Mouse (Mus musculus): ENCODE results near the gene Abhd17a. TPM values are rescaled to one million over a fixed set of nuclear protein-coding genes. Genes with fewer than 3 reads are reported as not detected.

Abhd17a gene
- polyA plus RNA-seq (2015; fragmentation: Nextera tagmentation; extraction: Ambion mirVana): 93.8 and 96.2 TPM in 2 replicates

DNA sequence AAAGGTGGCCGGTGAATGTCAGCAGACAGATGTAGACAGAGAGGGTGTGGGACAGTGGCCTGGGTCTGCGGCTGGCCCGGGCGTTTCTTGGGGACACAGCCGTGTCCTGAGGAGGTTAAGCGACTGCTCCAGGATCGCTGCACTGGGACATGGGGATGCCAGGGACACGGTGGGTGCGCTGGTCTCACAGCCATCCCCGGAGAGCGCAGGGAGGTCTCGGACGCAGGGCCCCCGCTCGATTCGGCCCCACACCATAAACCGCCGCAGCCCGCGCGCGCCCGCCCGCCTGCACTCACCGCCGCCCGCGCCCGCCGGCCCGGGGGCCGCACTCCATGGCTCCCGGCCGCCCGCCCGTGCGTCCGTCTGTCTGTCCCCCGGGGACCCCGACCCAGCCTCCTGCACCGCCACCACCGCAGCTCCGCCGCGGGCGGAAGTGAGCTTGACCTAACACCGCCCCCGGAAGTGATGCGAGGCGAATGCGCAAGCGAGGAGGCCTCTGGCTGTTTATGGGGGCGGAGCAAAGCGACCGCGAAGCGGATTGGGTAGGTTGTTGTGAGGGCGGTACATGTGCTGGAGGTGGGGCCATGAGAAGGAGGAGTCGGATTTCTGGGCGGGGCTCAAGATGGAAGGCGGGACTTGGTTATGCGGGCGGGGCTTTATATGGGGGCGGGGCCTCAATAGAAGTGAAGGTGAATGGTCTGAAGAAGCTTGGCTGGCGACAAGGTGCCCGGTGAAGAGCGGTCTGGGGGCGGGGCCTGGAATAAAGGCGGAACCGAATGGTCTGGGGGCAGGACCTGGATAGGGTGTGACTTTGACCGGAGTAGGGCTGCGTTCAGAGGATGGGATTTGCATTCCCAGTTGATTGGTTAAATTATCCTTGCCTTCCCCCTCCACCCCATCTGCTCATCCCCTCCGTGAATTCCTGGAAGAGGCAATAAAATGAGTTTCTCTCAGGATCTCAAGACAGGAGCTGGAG is at the start of gene Abhd17a:
Gene Abhd17a, minus strand, starts transcription at position 463 of the 976 bp plus-strand sequence.
- peaks cover 16% of the 10 kb centered on the region for H3K36me3 ChIP-seq

DNA sequence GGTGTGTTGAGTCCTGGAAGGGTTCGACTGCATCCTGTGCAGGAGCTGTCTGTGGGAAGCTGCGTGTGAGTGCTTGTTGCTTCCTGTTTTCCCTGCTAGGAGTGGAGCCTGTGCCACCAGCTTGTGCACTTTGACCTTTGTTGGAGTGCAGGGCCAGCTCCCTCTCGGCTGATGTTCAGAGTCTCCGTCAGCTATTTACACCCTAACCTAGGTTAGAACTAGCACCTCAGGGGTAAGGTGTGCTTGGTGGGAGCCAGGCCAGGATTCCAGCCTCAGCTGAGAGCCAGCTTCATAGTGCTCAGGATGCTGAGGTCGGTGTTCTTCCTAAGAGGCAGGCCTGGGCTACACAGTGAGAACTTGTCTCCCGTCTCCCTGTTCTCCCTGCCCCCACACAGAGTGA is 45.2 kb upstream of the Abhd17a start:
- no peak overlapping the region for H3K27ac ChIP-seq
- H3K9me3 ChIP-seq: no peaks in the 10 kb centered on the region
- WGBS: 91% methylated on average over 6 of the region's 6 CpGs
- ATAC-seq (ENCODE audit: low FRiP score): no peak
- H3K36me3 ChIP-seq: peaks cover 75% of the 10 kb centered on the region
- no peaks in the 10 kb centered on the region for H3K27me3 ChIP-seq
- no peak overlapping the region for H3K4me3 ChIP-seq
- peaks cover 3% of the 10 kb centered on the region; the same call in 1 of the 2 replicates for H3K4me1 ChIP-seq (replicated peaks)
- no peak overlapping the region for H3K9ac ChIP-seq
- no peak overlapping the region for H3K4me2 ChIP-seq

More for the DNA sequence above, at the start of gene Abhd17a:
- peak; percentile 96 for ATAC-seq (ENCODE audit: low FRiP score)
- Histone ChIP-seq H3K27me3 (no peaks in the 10 kb centered on the region), H3K9ac (peak within 1 kb of the TSS; percentile 97), H3K4me1 (replicated peaks) (peaks cover 33% of the 10 kb centered on the region), H3K4me3 (peak within 1 kb of the TSS; percentile 88), H3K27ac (peak within 1 kb of the TSS; percentile 79), H3K4me2 (peak within 1 kb of the TSS; percentile 90), H3K9me3 (no peaks in the 10 kb centered on the region)
- under 1% methylated on average over 73 of the region's 73 CpGs for WGBS

DNA sequence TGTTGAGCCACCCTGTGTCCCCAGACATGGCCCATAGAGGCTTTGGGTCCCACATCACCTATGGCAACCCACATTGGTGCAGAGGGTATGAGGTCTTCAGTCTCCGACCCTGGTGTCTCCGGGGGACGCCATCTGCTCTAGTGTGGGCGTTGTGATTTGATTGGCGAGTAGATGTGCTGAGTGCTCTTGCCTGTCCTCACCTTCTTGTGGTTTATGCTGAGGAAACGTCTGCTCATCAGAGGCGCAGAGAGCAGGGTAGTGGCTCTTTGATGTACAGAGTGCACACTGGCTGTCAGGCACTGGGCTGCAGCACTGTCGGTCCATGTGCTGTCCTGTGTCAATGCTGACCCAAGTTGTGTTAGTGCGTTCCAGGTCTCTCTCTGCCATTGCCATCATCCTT is 38.8 kb upstream of the Abhd17a start:
- peak overlapping the region; percentile 36; the same call in 1 of the 2 replicates for H3K9ac ChIP-seq
- no peaks in the 10 kb centered on the region for H3K9me3 ChIP-seq
- no peaks in the 10 kb centered on the region for H3K27me3 ChIP-seq
- 79% methylated on average over 9 of the region's 9 CpGs for WGBS
- ATAC-seq (ENCODE audit: low FRiP score): no peak
- H3K36me3 ChIP-seq: peaks cover 11% of the 10 kb centered on the region
- peaks cover 58% of the 10 kb centered on the region for H3K4me1 ChIP-seq (replicated peaks)
- H3K27ac ChIP-seq: peak overlapping the region; percentile 35; the same call in 1 of the 2 replicates
- no peak overlapping the region for H3K4me2 ChIP-seq
- no peak overlapping the region for H3K4me3 ChIP-seq

DNA sequence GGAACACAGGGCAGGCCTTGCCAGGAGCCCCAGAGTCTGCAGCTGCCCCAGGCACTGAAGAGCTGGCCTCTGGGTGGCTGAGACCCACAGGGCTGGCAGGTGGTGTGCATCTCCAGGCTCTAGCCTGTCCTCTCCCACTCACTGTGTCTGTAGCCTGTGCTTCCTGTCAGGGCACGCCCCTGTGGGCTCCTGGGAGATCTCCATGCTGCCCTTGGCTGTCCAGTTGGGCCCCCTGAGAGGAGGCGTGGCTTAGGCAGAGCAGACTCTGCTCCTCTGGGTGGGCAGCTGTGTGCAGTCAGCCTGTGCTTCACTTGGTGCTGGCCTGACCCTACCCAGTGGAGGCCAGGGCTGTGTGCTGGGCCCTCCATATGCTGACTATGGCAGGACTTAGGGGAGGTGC is 37.5 kb upstream of the Abhd17a start:
- peaks cover 9% of the 10 kb centered on the region; the same call in 1 of the 2 replicates for H3K36me3 ChIP-seq
- H3K9me3 ChIP-seq: no peaks in the 10 kb centered on the region
- 69% methylated on average over 2 of the region's 2 CpGs for WGBS
- peak overlapping the region; percentile 40; the same call in 1 of the 2 replicates for H3K27ac ChIP-seq
- H3K27me3 ChIP-seq: no peaks in the 10 kb centered on the region
- H3K4me1 ChIP-seq (replicated peaks): peaks cover 67% of the 10 kb centered on the region
- H3K4me2 ChIP-seq: no peak overlapping the region
- H3K9ac ChIP-seq: peak overlapping the region; percentile 58
- ATAC-seq (ENCODE audit: low FRiP score): no peak
- no peak overlapping the region for H3K4me3 ChIP-seq

DNA sequence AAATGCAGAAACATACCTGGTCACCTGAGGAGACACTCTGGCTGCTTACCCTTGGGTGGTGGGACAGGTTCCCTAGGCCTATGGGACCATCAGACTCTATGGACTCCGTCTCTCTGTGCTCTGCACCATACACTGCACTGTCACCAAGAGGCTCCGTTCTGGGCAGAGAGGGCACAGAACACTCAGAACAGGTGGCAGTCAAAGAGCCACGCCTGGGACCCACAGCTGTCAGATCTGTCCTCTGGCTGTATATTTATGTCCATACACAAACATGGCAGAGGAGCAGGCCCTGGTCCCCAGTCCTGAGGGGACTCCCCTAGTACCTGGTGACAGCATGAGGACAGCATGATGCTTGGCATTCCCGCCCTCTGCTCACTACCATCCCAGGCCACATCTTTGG is 35.6 kb upstream of the Abhd17a start:
- ATAC-seq (ENCODE audit: low FRiP score): no peak
- H3K4me1 ChIP-seq (replicated peaks): peaks cover 75% of the 10 kb centered on the region

DNA sequence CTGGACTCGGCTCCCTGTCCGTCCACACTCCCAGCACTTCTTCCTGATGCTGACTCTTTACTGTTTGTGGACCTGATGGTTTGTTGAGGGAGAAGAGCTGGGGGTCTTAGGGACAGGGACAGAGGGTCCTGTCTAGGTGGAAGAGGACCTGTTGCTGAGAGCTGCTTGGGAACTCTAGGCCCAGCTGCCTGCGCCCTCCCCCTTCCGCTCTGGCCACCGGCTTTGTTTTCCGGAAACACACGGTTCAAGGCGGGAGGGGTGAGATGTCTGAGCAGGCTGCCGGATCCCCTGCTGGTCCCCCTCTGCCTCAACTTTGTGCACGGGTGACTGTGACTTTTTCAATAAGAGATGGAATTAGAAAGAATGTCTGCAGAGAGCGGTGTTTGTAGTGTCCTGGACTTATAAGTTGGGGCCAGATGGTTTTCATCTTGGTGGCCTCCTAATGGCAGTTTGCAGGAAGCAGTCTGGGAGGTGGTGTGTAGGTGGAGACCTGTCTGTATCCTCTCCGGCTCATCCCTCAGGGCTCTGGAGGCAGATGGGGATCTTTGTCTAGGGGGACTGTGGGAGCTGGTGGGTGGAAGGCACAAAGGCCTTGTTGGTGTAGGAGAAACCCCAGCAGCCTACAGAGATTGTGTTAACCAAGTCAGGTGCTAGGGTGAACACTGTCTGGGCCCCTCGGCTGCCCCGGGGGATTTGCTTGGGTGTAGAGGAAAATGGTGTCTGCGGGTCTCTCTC is 33.5 kb upstream of the Abhd17a start:
- Histone ChIP-seq H3K9me3 (no peaks in the 10 kb centered on the region), H3K27me3 (no peaks in the 10 kb centered on the region), H3K4me2 (peak overlapping the region; percentile 98), H3K27ac (peak overlapping the region; percentile 96), H3K4me1 (replicated peaks) (peaks cover 57% of the 10 kb centered on the region), H3K36me3 (no peaks in the 10 kb centered on the region), H3K4me3 (peak overlapping the region; percentile 81), H3K9ac (peak overlapping the region; percentile 97)
- WGBS: 19% methylated on average over 15 of the region's 15 CpGs
- no peak for ATAC-seq (ENCODE audit: low FRiP score)

More for the DNA sequence above, 35.6 kb upstream of the Abhd17a start:
- WGBS: 97% methylated on average over 4 of the region's 4 CpGs
- Histone ChIP-seq H3K9me3 (no peaks in the 10 kb centered on the region), H3K27me3 (no peaks in the 10 kb centered on the region), H3K36me3 (no peaks in the 10 kb centered on the region; the same call in 1 of the 2 replicates), H3K4me2 (no peak overlapping the region), H3K27ac (no peak overlapping the region), H3K4me3 (no peak overlapping the region), H3K9ac (0 out of 2 replicates have a peak overlapping the region, but pooled peaks have one; percentile 20)

DNA sequence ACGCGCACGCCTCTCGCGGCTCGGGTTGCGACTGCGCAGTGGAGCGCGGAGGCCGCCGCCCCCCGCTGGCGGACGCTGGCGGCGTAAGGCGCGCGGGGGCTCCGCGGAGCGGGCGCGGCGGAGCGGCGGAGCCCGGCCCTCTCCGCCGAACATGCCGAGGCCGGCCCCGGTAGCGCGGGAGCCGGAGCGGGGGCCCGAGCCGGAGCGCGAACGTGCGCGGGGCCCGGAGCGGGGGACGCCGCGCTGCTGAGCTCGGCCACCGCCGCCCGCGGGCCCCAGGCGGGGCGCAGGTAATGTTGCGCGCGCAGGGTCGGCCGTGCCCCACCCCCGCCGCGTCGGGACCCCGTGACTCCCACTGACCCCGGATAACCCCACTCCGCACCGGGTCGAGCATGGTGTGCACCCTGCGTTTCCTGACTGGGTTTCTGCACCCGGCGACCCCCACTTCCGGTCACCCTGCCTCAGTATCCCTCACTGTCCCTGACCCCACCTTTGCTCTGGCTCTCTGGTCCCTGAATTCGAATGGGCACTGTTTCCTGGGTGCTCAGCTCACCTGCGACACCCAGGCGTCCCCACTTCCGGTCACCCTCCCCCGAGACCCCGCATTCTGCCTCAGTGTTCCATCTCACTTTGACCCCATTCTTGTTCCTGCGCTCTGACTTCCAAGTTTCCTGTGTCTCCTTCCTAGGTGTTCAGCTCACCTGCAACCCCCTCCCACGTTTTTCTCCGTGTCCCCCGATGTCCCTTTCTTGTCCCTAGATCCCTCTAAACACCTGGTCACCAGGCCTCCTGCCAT is 32.7 kb upstream of the Abhd17a start, which contains the start of gene Csnk1g2:
Gene Csnk1g2, plus strand, starts transcription at position 178 of the 796 bp plus-strand sequence.
- under 1% methylated on average over 85 of the region's 85 CpGs for WGBS
- Histone ChIP-seq H3K27me3 (no peaks in the 10 kb centered on the region), H3K36me3 (no peaks in the 10 kb centered on the region), H3K27ac (peak within 1 kb of the TSS; percentile 96), H3K4me2 (peak within 1 kb of the TSS; percentile 98), H3K4me1 (replicated peaks) (peaks cover 49% of the 10 kb centered on the region), H3K9ac (peak within 1 kb of the TSS; percentile 97), H3K9me3 (no peaks in the 10 kb centered on the region), H3K4me3 (peak within 1 kb of the TSS; percentile 81)
- peak; percentile 8 for ATAC-seq (ENCODE audit: low FRiP score)

DNA sequence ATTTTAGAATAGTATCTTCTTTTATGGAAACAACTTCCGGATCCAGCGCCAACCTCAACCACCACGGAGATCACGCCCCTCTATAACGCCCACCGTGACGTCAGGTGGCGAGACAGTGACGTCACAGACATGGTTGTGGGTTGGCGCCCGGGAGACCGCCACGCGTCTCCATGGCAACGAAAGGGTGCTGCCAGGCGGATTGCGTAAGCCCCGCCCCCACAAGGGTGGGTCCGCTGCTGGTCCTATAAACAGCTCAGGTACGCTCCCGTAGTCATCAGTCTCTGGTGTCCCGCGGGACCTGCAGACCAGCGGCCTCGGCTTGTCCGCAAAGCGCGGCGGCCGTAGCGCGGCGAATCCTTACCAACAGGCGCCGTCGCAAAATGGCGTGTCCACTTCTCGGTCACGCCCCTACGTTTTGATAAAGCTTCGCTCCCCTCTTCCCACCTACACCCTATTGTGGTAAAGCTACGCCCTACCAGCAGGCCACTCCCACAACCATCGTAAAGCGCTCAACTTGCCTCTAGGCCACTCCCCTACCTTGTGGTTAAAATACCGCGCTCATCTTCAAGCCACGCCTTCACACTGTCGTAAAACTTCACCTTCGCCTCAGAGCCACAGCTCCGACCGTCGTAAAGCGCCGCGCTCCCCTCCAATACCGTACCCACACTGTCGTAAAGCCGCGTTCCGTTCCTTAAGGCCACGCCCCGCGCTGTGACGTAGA is 32.0 kb upstream of the Abhd17a start:
- Histone ChIP-seq H3K4me2 (peak overlapping the region; percentile 68), H3K27ac (peak overlapping the region; percentile 96), H3K4me3 (peak overlapping the region; percentile 81), H3K36me3 (no peaks in the 10 kb centered on the region), H3K9ac (peak overlapping the region; percentile 97), H3K9me3 (no peaks in the 10 kb centered on the region), H3K27me3 (no peaks in the 10 kb centered on the region), H3K4me1 (replicated peaks) (peaks cover 42% of the 10 kb centered on the region)
- under 1% methylated on average over 64 of the region's 64 CpGs for WGBS
- peak; percentile 95 for ATAC-seq (ENCODE audit: low FRiP score)

DNA sequence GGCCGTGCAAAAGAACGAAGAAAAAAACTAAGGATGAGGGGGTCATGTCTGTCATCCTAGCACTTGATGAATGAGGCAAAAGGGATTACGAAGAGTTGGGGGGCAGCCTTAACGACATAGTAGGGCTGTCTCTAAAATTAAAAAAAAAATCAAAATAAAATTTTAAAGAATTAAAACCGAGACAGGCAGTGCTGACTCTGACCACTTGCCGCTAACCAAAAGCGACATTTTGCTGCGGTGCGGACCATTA is 31.5 kb upstream of the Abhd17a start:
- H3K4me2 ChIP-seq: peak overlapping the region; percentile 68
- peaks cover 42% of the 10 kb centered on the region for H3K4me1 ChIP-seq (replicated peaks)
- no peak; the same call in 1 of the 2 replicates for ATAC-seq (ENCODE audit: low FRiP score)
- 3% methylated on average over 9 of the region's 9 CpGs for WGBS
- H3K9ac ChIP-seq: peak overlapping the region; percentile 69
- no peaks in the 10 kb centered on the region for H3K36me3 ChIP-seq
- H3K9me3 ChIP-seq: no peaks in the 10 kb centered on the region
- H3K27me3 ChIP-seq: no peaks in the 10 kb centered on the region
- peak overlapping the region; percentile 96 for H3K27ac ChIP-seq
- H3K4me3 ChIP-seq: peak overlapping the region; percentile 81

DNA sequence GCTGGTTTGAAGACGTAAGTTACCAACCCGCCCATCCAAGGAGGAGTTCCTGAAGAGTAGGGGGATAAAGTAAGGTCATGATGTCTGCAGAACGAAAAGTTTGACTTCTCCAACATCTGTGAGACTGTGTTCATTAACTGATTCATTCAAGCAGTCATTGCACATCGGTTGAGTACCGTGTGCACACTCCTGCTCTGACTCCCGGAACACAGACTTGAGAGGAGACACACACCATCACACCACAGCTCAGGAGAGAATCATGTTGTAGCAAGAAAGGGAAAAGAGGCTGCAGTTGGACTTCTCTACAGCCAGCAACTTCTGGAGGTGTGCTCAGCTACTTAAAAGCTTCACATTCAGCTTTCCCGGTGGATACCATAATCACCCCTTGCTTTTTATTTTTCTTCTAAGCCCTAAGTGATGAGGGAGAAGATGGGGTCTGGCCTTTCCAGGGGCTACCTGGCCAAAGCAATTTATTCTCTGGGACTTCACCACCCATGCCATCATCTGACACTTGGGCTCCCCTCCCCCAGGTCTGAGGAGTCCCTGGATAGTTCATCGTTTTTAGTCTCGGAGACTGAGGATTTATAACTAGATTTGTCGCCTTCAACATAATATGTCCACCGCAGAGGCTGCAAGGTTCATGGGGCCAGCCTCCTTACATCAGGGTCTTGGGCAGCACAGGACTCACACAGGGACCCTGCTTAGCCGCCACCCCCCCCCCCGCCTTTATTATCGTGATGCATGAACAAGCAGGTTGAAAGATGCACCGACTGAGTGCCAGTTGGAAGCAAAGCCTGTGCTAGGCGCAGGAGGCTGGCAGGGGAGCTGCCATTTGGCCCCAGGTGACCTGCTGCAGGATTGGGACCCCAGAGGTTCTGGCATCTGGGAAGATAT is 30.9 kb upstream of the Abhd17a start:
- no peak for ATAC-seq (ENCODE audit: low FRiP score)
- 58% methylated on average over 16 of the region's 16 CpGs for WGBS

More for the DNA sequence above, 30.9 kb upstream of the Abhd17a start:
- peak overlapping the region; percentile 68 for H3K4me2 ChIP-seq
- no peaks in the 10 kb centered on the region for H3K9me3 ChIP-seq
- peak overlapping the region; percentile 69 for H3K9ac ChIP-seq
- H3K27me3 ChIP-seq: no peaks in the 10 kb centered on the region
- H3K4me3 ChIP-seq: peak overlapping the region; percentile 81
- H3K27ac ChIP-seq: peak overlapping the region; percentile 96
- H3K36me3 ChIP-seq: peaks cover 4% of the 10 kb centered on the region
- peaks cover 38% of the 10 kb centered on the region for H3K4me1 ChIP-seq (replicated peaks)

Measured in hindbrain, embryonic 13.5 days (tissue).